10 mouse cellular contexts compared by ENCODE assay signal in genomic region chr7:44378290-44378689, GRCm38 (mm10). TPM values are rescaled to one million over a fixed set of nuclear protein-coding genes. Genes with fewer than 3 reads are reported as not detected.
A peak's percentile ranks its signal among the peaks of the same experiment; 100 is the strongest.
DNase-seq lines count a peak whose midpoint lies in the region; ATAC-seq and TF ChIP-seq lines count a peak whose summit lies in the region.
"Had no signal": no experiment of that assay in that cellular context is flagged by ENCODE, and none has a peak within 500 bp of the region (broad histone marks: within the 10 kb centered on the region; RNA-seq: fewer than 3 reads in every experiment).

No protein-coding gene starts in this region.

- ATAC-seq in kidney, embryonic 14.5 days (ENCODE audit: low FRiP score, low TSS enrichment): no peak
- ATAC-seq in stomach, postnatal 0 days (ENCODE audit: low FRiP score, low TSS enrichment): no peak

- peaks cover 5% of the 10 kb centered on the region; the same call in 1 of the 2 replicates for H3K4me1 ChIP-seq in kidney, embryonic 14.5 days (ENCODE audit: control insufficient read depth, insufficient read depth, low read length)
- H3K4me1 ChIP-seq in ES-E14 (ENCODE audit: control insufficient read depth in 2 of 2, insufficient read depth in 2 of 2, low read length in 2 of 2, poor library complexity in 1 of 2): peaks cover 0 to 7% of the 10 kb centered on the region in 2 experiments; a peak in 2 of 4 replicates
- H3K4me1 ChIP-seq in stomach, postnatal 0 days (replicated peaks; ENCODE audit: control insufficient read depth, insufficient read depth): peaks cover 6% of the 10 kb centered on the region; the same call in 1 of the 2 replicates

- no peaks in the 10 kb centered on the region for H3K9me3 ChIP-seq in kidney, embryonic 14.5 days (ENCODE audit: control insufficient read depth, low read length)
- H3K9me3 ChIP-seq in ES-E14 (ENCODE audit: control insufficient read depth, insufficient read depth, low read depth, low read length): no peaks in the 10 kb centered on the region
- no peaks in the 10 kb centered on the region for H3K9me3 ChIP-seq in stomach, postnatal 0 days (ENCODE audit: control insufficient read depth, low read length)

- 47% methylated on average over 4 of the region's 4 CpGs for WGBS in kidney, embryonic 14.5 days
- 27% methylated on average over 4 of the region's 4 CpGs for whole genome bisulfite sequencing in stomach, postnatal 0 days

- no peak overlapping the region for H3K27ac ChIP-seq in kidney, embryonic 14.5 days (ENCODE audit: low read depth, low read length)
- no peak overlapping the region for H3K27ac ChIP-seq in ES-E14 (ENCODE audit: insufficient read depth, low read depth, low read length, poor library complexity, severe bottlenecking)
- no peak overlapping the region for H3K27ac ChIP-seq in stomach, postnatal 0 days (replicated peaks)
- H3K27ac ChIP-seq: liver, embryonic 14.5 days had no signal

- in situ Hi-C loops in ES-E14 (cut with MboI; ENCODE audit: low sequenced_read_pairs in 2 of 2, unreplicated experiment in 2 of 2): no loop called here

- no peaks in the 10 kb centered on the region for H3K36me3 ChIP-seq in kidney, embryonic 14.5 days (ENCODE audit: control insufficient read depth, insufficient read depth, low read length)
- peaks cover 3% of the 10 kb centered on the region; the same call in 1 of the 2 replicates for H3K36me3 ChIP-seq in ES-E14 (ENCODE audit: control insufficient read depth, insufficient read depth, low read length, poor library complexity, severe bottlenecking)
- no peaks in the 10 kb centered on the region for H3K36me3 ChIP-seq in stomach, postnatal 0 days (ENCODE audit: control insufficient read depth, insufficient read depth, low read length)

- DNase-seq in kidney, adult 11 months: peak; percentile 59
- DNase-seq in ES-E14 (ENCODE audit: low read depth, low spot score) (no peak), NIH3T3 (ENCODE audit: low read depth) (peak; percentile 38)
- peak; percentile 86 for DNase-seq in heart, postnatal 4 days
- no peak for DNase-seq in stomach, postnatal 0 days (ENCODE audit: low spot score)
- no peak for DNase-seq in cerebellum, adult 9-10 months

- no peak for TF ChIP-seq CTCF in stomach, postnatal 0 days (IDR thresholded peaks at IDR 0.05; ENCODE audit: low read depth)

- no peak overlapping the region for H3K9ac ChIP-seq in kidney, embryonic 14.5 days (ENCODE audit: low read depth, low read length)
- H3K9ac ChIP-seq in ES-E14 (ENCODE audit: insufficient read depth, low read depth, low read length, poor library complexity, severe bottlenecking): no peak overlapping the region
- H3K9ac ChIP-seq in stomach, postnatal 0 days (ENCODE audit: low read length): no peak overlapping the region
- H3K9ac ChIP-seq: liver, embryonic 14.5 days had no signal

- H3K4me2 ChIP-seq in kidney, embryonic 14.5 days (replicated peaks; ENCODE audit: low read depth, low read length): no peak overlapping the region
- H3K4me2 ChIP-seq in stomach, postnatal 0 days (replicated peaks; ENCODE audit: low read depth): no peak overlapping the region

- H3K4me3 ChIP-seq in kidney, embryonic 14.5 days (ENCODE audit: low read length): no peak overlapping the region
- H3K4me3 ChIP-seq in ES-E14 (ENCODE audit: insufficient read depth in 1 of 2, low read depth in 1 of 2, low read length in 2 of 2, poor library complexity in 1 of 2, severe bottlenecking in 1 of 2): no peak overlapping the region
- H3K4me3 ChIP-seq in stomach, postnatal 0 days (ENCODE audit: low read depth, low read length): no peak overlapping the region

- no peaks in the 10 kb centered on the region for H3K27me3 ChIP-seq in kidney, embryonic 14.5 days (ENCODE audit: control insufficient read depth, insufficient read depth, low read length)
- no peaks in the 10 kb centered on the region for H3K27me3 ChIP-seq in stomach, postnatal 0 days (ENCODE audit: control insufficient read depth, insufficient read depth, low read length)

- no peak for TF ChIP-seq EP300 in stomach, postnatal 0 days (optimal IDR thresholded peaks at IDR 0.05)

TF ChIP-seq in ES-E14, 5 proteins besides CTCF, POLR2A, EP300 and RAD21:
- no peak for TF ChIP-seq ZC3H11A (IDR thresholded peaks at IDR 0.05; ENCODE audit: borderline replicate concordance, low read depth, low read length)
- peak; percentile 48; the same call in 1 of the 2 replicates for TF ChIP-seq MAFK (IDR thresholded peaks at IDR 0.05; ENCODE audit: insufficient read depth, low read depth, low read length)

RNA-seq across cellular contexts. Expression of gene Syt3, which starts 5.6 kb away (rescaled TPM):
- polyA plus RNA-seq in kidney, embryonic 14.5 days (2014; fragmentation: Nextera tagmentation; extraction: Ambion mirVana): 1.4 and 2.3 TPM in 2 replicates
- total RNA-seq in ES-E14 (2012; rRNA removed): 5.8 and 8.0 TPM in 2 replicates
- 1 to 10 TPM in 1 of 2 experiments, under 1 TPM in 1; 0.88 to 1.4 TPM for total RNA-seq in heart, postnatal 4 days (2021)
- 1.2 and 1.4 TPM in 2 replicates for polyA plus RNA-seq in stomach, postnatal 0 days (2015; fragmentation: Nextera tagmentation; extraction: Ambion mirVana)

RNA-seq across cellular contexts. Expression of gene 1700008O03Rik, which starts 7.3 kb away (rescaled TPM):
- 1.0 and 1.5 TPM in 2 replicates for polyA plus RNA-seq in kidney, embryonic 14.5 days (2014; fragmentation: Nextera tagmentation; extraction: Ambion mirVana)
- 1.4 and 4.8 TPM in 2 replicates for total RNA-seq in ES-E14 (2012; rRNA removed)
- not detected for total RNA-seq in heart, postnatal 4 days (2021)
- 0.68 and 0.75 TPM in 2 replicates for polyA plus RNA-seq in stomach, postnatal 0 days (2015; fragmentation: Nextera tagmentation; extraction: Ambion mirVana)
- total RNA-seq: gastrocnemius, postnatal 36 days; MEL had no signal

RNA-seq across cellular contexts. Expression of gene Lrrc4b, which starts 50.5 kb away (rescaled TPM):
- 0.50 and 0.70 TPM in 2 replicates for polyA plus RNA-seq in kidney, embryonic 14.5 days (2014; fragmentation: Nextera tagmentation; extraction: Ambion mirVana)
- total RNA-seq in ES-E14 (2012; rRNA removed): 0.18 TPM in 1 of 2 replicates, not detected in the other
- 10 to 100 TPM; 50.2 to 51.9 TPM for total RNA-seq in heart, postnatal 4 days (2021)
- polyA plus RNA-seq in stomach, postnatal 0 days (2015; fragmentation: Nextera tagmentation; extraction: Ambion mirVana): 0.36 and 0.52 TPM in 2 replicates

Comparison
In these comparisons a context has a peak if more than half of its experiments do, and no peak if none do; other contexts are left out.
1. DNase-seq: peak in kidney, adult 11 months (single experiment), NIH3T3 (single experiment) and heart, postnatal 4 days (single experiment); none in ES-E14 (single experiment), stomach, postnatal 0 days (single experiment) and cerebellum, adult 9-10 months (single experiment).
2. RNA of gene Lrrc4b, which starts 50.5 kb away (total RNA-seq): 50.2 to 51.9 TPM in heart, postnatal 4 days; 0.18 TPM in ES-E14; every median in the first group is over 10 times any median in the second.